Mouse (Mus musculus): ENCODE measurements around the gene Nup188. TPM values are rescaled to one million over a fixed set of nuclear protein-coding genes. Genes with fewer than 3 reads are reported as not detected.

Gene Nup188
- polyA plus RNA-seq, 1 experiment = 17.2 TPM

- DNase-seq (ENCODE audit: low spot score) = no peak
Observed at GRCm38 (mm10) chr2:30256616-30257350, 29.4 kb upstream of the Nup188 start.

- DNase-seq (ENCODE audit: low spot score) = no peak
Observed at GRCm38 (mm10) chr2:30257699-30258460, 28.3 kb upstream of the Nup188 start.

GRCm38 (mm10) chr2:30258600-30258999 is 27.6 kb upstream of the Nup188 start:
- no peak for DNase-seq (ENCODE audit: low spot score)

GRCm38 (mm10) chr2:30259131-30260064 is 26.8 kb upstream of the Nup188 start:
- DNase-seq (ENCODE audit: low spot score) = no peak

GRCm38 (mm10) chr2:30261064-30261736 is 25.0 kb upstream of the Nup188 start:
- DNase-seq (ENCODE audit: low spot score) = no peak

GRCm38 (mm10) chr2:30261921-30262839 is 24.0 kb upstream of the Nup188 start:
- DNase-seq (ENCODE audit: low spot score) = no peak

GRCm38 (mm10) chr2:30262840-30263441 is 23.3 kb upstream of the Nup188 start:
- DNase-seq (ENCODE audit: low spot score) = no peak

GRCm38 (mm10) chr2:30263811-30264210 is 22.4 kb upstream of the Nup188 start:
- DNase-seq (ENCODE audit: low spot score) = no peak

GRCm38 (mm10) chr2:30264671-30265519 is 21.3 kb upstream of the Nup188 start:
- DNase-seq (ENCODE audit: low spot score) = no peak

- no peak for DNase-seq (ENCODE audit: low spot score)
Observed at GRCm38 (mm10) chr2:30265767-30266253, 20.4 kb upstream of the Nup188 start, which contains the start of gene Phyhd1. TSS of gene Phyhd1 (plus strand) at chr2:30266203.

- DNase-seq (ENCODE audit: low spot score) = no peak
Observed at GRCm38 (mm10) chr2:30266392-30266941, 19.7 kb upstream of the Nup188 start.

GRCm38 (mm10) chr2:30267466-30267865 is 18.7 kb upstream of the Nup188 start:
- DNase-seq (ENCODE audit: low spot score) = no peak

- DNase-seq (ENCODE audit: low spot score) = no peak
Observed at GRCm38 (mm10) chr2:30268371-30268770, 17.8 kb upstream of the Nup188 start.

- DNase-seq (ENCODE audit: low spot score) = no peak
Observed at GRCm38 (mm10) chr2:30269241-30269990, 16.8 kb upstream of the Nup188 start.

- no peak for DNase-seq (ENCODE audit: low spot score)
Observed at GRCm38 (mm10) chr2:30270134-30270533, 16.1 kb upstream of the Nup188 start.

GRCm38 (mm10) chr2:30280743-30281142 is 5.5 kb upstream of the Nup188 start, which contains the start of gene Gm28038:
TSS of gene Gm28038 (plus strand) at chr2:30281043.
- no peak for DNase-seq (ENCODE audit: low spot score)

GRCm38 (mm10) chr2:30281651-30282050 is 4.5 kb upstream of the Nup188 start:
- no peak for DNase-seq (ENCODE audit: low spot score)

GRCm38 (mm10) chr2:30283193-30283592 is 3.0 kb upstream of the Nup188 start:
- no peak for DNase-seq (ENCODE audit: low spot score)

Measured in urinary bladder, adult 2 months (tissue).